Mouse (Mus musculus): ENCODE results near the gene Hist1h1d.
"Not testable (repeated sequence)": the region's sequence is repeated elsewhere in the genome, so short reads cannot be mapped to it uniquely, and the experiment has no call there.

GRCm38 (mm10) chr13:23585442-23586098 is 32.5 kb downstream of the Hist1h1d start:
- not testable (repeated sequence) for TF ChIP-seq GATA1 (IDR thresholded peaks at IDR 0.05; ENCODE audit: borderline replicate concordance, low read length); CTCF (IDR thresholded peaks at IDR 0.05; ENCODE audit: low read depth, low read length); GATA2 (IDR thresholded peaks at IDR 0.05; ENCODE audit: borderline replicate concordance, low read depth, low read length)
- TF ChIP-seq POLR2AphosphoS5 (IDR thresholded peaks at IDR 0.05; ENCODE audit: insufficient replicate concordance, low read depth, low read length) = peak; percentile 99

All from G1E (cell line).